Mouse (Mus musculus) CH12.LX (cell line): ENCODE data around the gene Tmem110. TPM values are rescaled to one million over a fixed set of nuclear protein-coding genes. Genes with fewer than 3 reads are reported as not detected.

Experiments used
- DNase-seq: peaks from one replicate; pipeline ENCODE4 v3.0.0-alpha.2; 2013; ENCODE audit errors: extremely low read depth
- H3K27ac ChIP-seq: 2 replicates; pipeline ENCODE4 v1.5.1; 2012; ENCODE audit warnings: low read depth, mild to moderate bottlenecking, control low read depth, moderate library complexity; ENCODE audit not compliant: insufficient read depth
- H3K27me3 ChIP-seq: replicated peaks from 2 replicates; pipeline ENCODE3; 2012; ENCODE audit warnings: inconsistent platforms
- H3K36me3 ChIP-seq, 2 experiments: replicated peaks in 1 of 2; 2 replicates each; pipeline versions ENCODE3 to v1.6.1; 2012; ENCODE audit warnings: inconsistent platforms in 1 of 2, low read length in 1 of 2, mild to moderate bottlenecking in 1 of 2, mixed read lengths in 1 of 2, moderate library complexity in 1 of 2; ENCODE audit not compliant: control insufficient read depth in 1 of 2, insufficient read depth in 1 of 2
- H3K4me1 ChIP-seq, 2 experiments: 2 replicates each; pipeline ENCODE4 v1.6.1; 2012; ENCODE audit warnings: inconsistent platforms in 1 of 2, moderate library complexity in 1 of 2; ENCODE audit not compliant: insufficient read depth in 2 of 2, control insufficient read depth in 1 of 2
- H3K4me2 ChIP-seq: 2 replicates; pipeline ENCODE4 v1.6.1; 2012; ENCODE audit warnings: low read depth, mild to moderate bottlenecking, control low read depth; ENCODE audit not compliant: poor library complexity, insufficient read depth, severe bottlenecking
- H3K4me3 ChIP-seq, 3 experiments: fragments of 150-350 bp in 1 of 3; sonication (generic) in 1 of 3; replicated peaks in 1 of 3; 2 replicates each; pipeline versions ENCODE3 to v1.5.1; 2011 to 2012; ENCODE audit warnings: low read depth in 2 of 3, low read length in 2 of 3, mild to moderate bottlenecking in 2 of 3, moderate library complexity in 2 of 3, control low read depth in 1 of 3, improper control_type of control experiment in 1 of 3, inconsistent platforms in 1 of 3, mixed read lengths in 1 of 3; ENCODE audit not compliant: poor library complexity in 1 of 3
- H3K79me2 ChIP-seq: replicated peaks from 2 replicates; pipeline ENCODE4 v1.6.1; 2012; ENCODE audit warnings: mild to moderate bottlenecking, moderate library complexity; ENCODE audit not compliant: control insufficient read depth, poor library complexity, insufficient read depth, severe bottlenecking; ENCODE audit errors: extremely low read depth
- H3K9ac ChIP-seq: 2 replicates; pipeline ENCODE4 v1.6.1; 2012; ENCODE audit warnings: low read depth, mild to moderate bottlenecking, control low read depth, moderate library complexity; ENCODE audit not compliant: insufficient read depth
- H3K9me3 ChIP-seq: replicated peaks from 2 replicates; pipeline ENCODE3; 2012; ENCODE audit warnings: low read length, inconsistent platforms, mixed read lengths
- BHLHE40 ChIP-seq: IDR thresholded peaks from 2 replicates; pipeline ENCODE4 v1.6.1; 2011; ENCODE audit warnings: mild to moderate bottlenecking, low read depth, low read length, improper control_type of control experiment
- CHD1 ChIP-seq: IDR thresholded peaks from 2 replicates; pipeline ENCODE4 v1.6.1; 2012; ENCODE audit warnings: low read depth, low read length, improper control_type of control experiment, inconsistent platforms
- CTCF ChIP-seq, 2 experiments: IDR thresholded peaks in 1 of 2; conservative IDR thresholded peaks in 1 of 2; 2 replicates each; pipeline ENCODE4 v1.5.1; 2011 to 2012; ENCODE audit warnings: low read depth in 2 of 2, low read length in 2 of 2, improper control_type of control experiment in 1 of 2, inconsistent platforms in 1 of 2, mild to moderate bottlenecking in 1 of 2, moderate library complexity in 1 of 2
- EP300 ChIP-seq: IDR thresholded peaks from 2 replicates; pipeline ENCODE4 v1.6.1; 2011; ENCODE audit warnings: low read length, improper control_type of control experiment
- ETS1 ChIP-seq: conservative IDR thresholded peaks from 2 replicates; pipeline ENCODE4 v1.6.1; 2012; ENCODE audit warnings: low read depth, mild to moderate bottlenecking, inconsistent platforms, low read length, improper control_type of control experiment, moderate library complexity
- HCFC1 ChIP-seq: IDR thresholded peaks from 2 replicates; pipeline ENCODE4 v1.6.1; 2012; ENCODE audit warnings: low read depth, mild to moderate bottlenecking, inconsistent platforms, low read length, improper control_type of control experiment
- MAX ChIP-seq: IDR thresholded peaks from 2 replicates; pipeline ENCODE4 v1.6.1; 2011; ENCODE audit warnings: low read length, improper control_type of control experiment
- MEF2A ChIP-seq: IDR thresholded peaks from 2 replicates; pipeline ENCODE4 v1.6.1; 2014; ENCODE audit warnings: low read depth, mild to moderate bottlenecking, inconsistent platforms, low read length, improper control_type of control experiment, borderline replicate concordance
- MXI1 ChIP-seq: IDR thresholded peaks from 2 replicates; pipeline ENCODE4 v1.6.1; 2011; ENCODE audit warnings: mild to moderate bottlenecking, low read depth, low read length, improper control_type of control experiment
- NELFE ChIP-seq: IDR thresholded peaks from 2 replicates; pipeline ENCODE4 v1.6.1; 2011; ENCODE audit warnings: low read depth, low read length, improper control_type of control experiment
- NRF1 ChIP-seq: IDR thresholded peaks from 2 replicates; pipeline ENCODE4 v1.6.1; 2014; ENCODE audit warnings: low read depth, mild to moderate bottlenecking, inconsistent platforms, low read length, improper control_type of control experiment, moderate library complexity
- POLR2A ChIP-seq: IDR thresholded peaks from 2 replicates; pipeline ENCODE4 v1.6.1; 2011; ENCODE audit warnings: low read depth, mild to moderate bottlenecking, improper control_type of control experiment, low read length
- SMC3 ChIP-seq: IDR thresholded peaks from 2 replicates; pipeline ENCODE4 v1.6.1; 2011; ENCODE audit warnings: low read depth, low read length, improper control_type of control experiment
- TCF12 ChIP-seq: IDR thresholded peaks from 2 replicates; pipeline ENCODE4 v1.6.1; 2014; ENCODE audit warnings: low read depth, mild to moderate bottlenecking, inconsistent platforms, low read length, improper control_type of control experiment
- UBTF ChIP-seq: IDR thresholded peaks from 2 replicates; pipeline ENCODE4 v1.6.1; 2012; ENCODE audit warnings: low read depth, mild to moderate bottlenecking, inconsistent platforms, low read length, improper control_type of control experiment, moderate library complexity
- USF2 ChIP-seq: conservative IDR thresholded peaks from 2 replicates; pipeline ENCODE4 v1.6.1; 2011; ENCODE audit warnings: low read depth, low read length, improper control_type of control experiment
- dilution Hi-C: fragments of 300-500 bp; cut with MboI; formaldehyde crosslinking; loops from 2 replicates; pipeline ENCODE4 v1.14.3; 2020; ENCODE audit warnings: low sequenced_read_pairs; ENCODE audit not compliant: extremely low pct_unique_long_range_greater_than_20kb, extremely low pct_ligation_motif_present
- in situ Hi-C: fragments of 300-500 bp; cut with MboI; formaldehyde crosslinking; loops from 3 replicates; pipeline ENCODE4 v1.14.3; 2019; ENCODE audit warnings: low sequenced_read_pairs, low pct_ligation_motif_present, low pct_unique_long_range_greater_than_20kb, mixed read lengths
- polyA plus RNA-seq: library from polyadenylated mRNA; unstranded; fragments of >175 nt; gene quantifications from 2 replicates; pipeline ENCODE4 v1.2.1, GENCODE M21; 2012; ENCODE audit warnings: low read depth; ENCODE audit not compliant: insufficient read length
- total RNA-seq, 2 experiments: library from RNA; depleted of rRNA; stranded (reverse); fragments of 300-350 nt in 1 of 2; fragments of >200 nt in 1 of 2; gene quantifications; 2 replicates each; pipeline ENCODE4 v1.2.3; 2012 to 2014

The Tmem110 gene
- total and polyA plus RNA-seq, 3 experiments: 10.3 to 26.2 (median 19.4) TPM

GRCm38 (mm10) chr14:30923375-30924105, 98.2 kb downstream of the Tmem110 start, which contains the start of gene Itih3:
Gene Itih3 (minus strand): TSS chr14:30923760.
- peaks cover 3% of the 10 kb centered on the region for H3K9me3 ChIP-seq
- dilution Hi-C loops (no loop called here), in situ Hi-C loops (no loop called here)
- H3K9ac ChIP-seq: no peak within 1 kb of the TSS
- H3K79me2 ChIP-seq: no peaks in the 10 kb centered on the region
- no peak within 1 kb of the TSS for H3K4me3 ChIP-seq
- no peak within 1 kb of the TSS for H3K4me2 ChIP-seq
- no peaks in the 10 kb centered on the region for H3K36me3 ChIP-seq
- DNase-seq: no peak
- peaks cover 20% of the 10 kb centered on the region for H3K27me3 ChIP-seq
- TF ChIP-seq UBTF: no peak
- no peak for TF ChIP-seq SMC3
- TF ChIP-seq MEF2A: no peak
- no peak for TF ChIP-seq CTCF (conservative IDR thresholded peaks at IDR 0.05 in 1 of 2, IDR thresholded peaks at IDR 0.05 in 1 of 2; ENCODE audit: low read depth in 2 of 2, low read length in 2 of 2)
- TF ChIP-seq POLR2A: no peak
- TF ChIP-seq EP300: no peak
- TF ChIP-seq MAX: no peak
- TF ChIP-seq USF2: no peak
- no peak for TF ChIP-seq ETS1
- TF ChIP-seq TCF12: no peak
- TF ChIP-seq BHLHE40: no peak
- TF ChIP-seq MXI1: no peak
- TF ChIP-seq NELFE: no peak
- TF ChIP-seq NRF1: no peak
- H3K4me1 ChIP-seq: peaks cover 2 to 11% of the 10 kb centered on the region in 2 experiments; a peak in 3 of 4 replicates
- H3K27ac ChIP-seq: no peak within 1 kb of the TSS

GRCm38 (mm10) chr14:30925492-30925891, 100.1 kb downstream of the Tmem110 start:
- no peak overlapping the region for H3K9ac ChIP-seq
- H3K4me1 ChIP-seq: peaks cover 2 to 5% of the 10 kb centered on the region in 2 experiments; a peak in 2 of 4 replicates
- H3K27ac ChIP-seq: no peak overlapping the region
- in situ Hi-C loops: no loop called here
- TF ChIP-seq NELFE (no peak), HCFC1 (no peak), MEF2A (no peak), CHD1 (no peak)
- TF ChIP-seq, all 38 proteins: peak for 0
- no peak for DNase-seq
- no peaks in the 10 kb centered on the region for H3K36me3 ChIP-seq
- no peak overlapping the region for H3K4me3 ChIP-seq
- H3K9me3 ChIP-seq: peaks cover 3% of the 10 kb centered on the region
- dilution Hi-C loops: no loop called here
- H3K79me2 ChIP-seq: no peaks in the 10 kb centered on the region
- peaks cover 11% of the 10 kb centered on the region for H3K27me3 ChIP-seq
- no peak overlapping the region for H3K4me2 ChIP-seq

Other genes starting within 250 kb of the Tmem110 start
- 109 and 110 TPM in 2 replicates for gene Prkcd, start 199.4 kb upstream of the Tmem110 start, total RNA-seq (2012; rRNA removed)
- 119 and 122 TPM in 2 replicates for gene Prkcd, start 199.4 kb upstream of the Tmem110 start, total RNA-seq (2014; rRNA removed)
- gene Prkcd, start 199.4 kb upstream of the Tmem110 start, polyA plus RNA-seq: 186 and 189 TPM in 2 replicates
- gene Rft1, start 171.2 kb upstream of the Tmem110 start, total RNA-seq (2012; rRNA removed): 12.0 and 13.5 TPM in 2 replicates
- 25.8 and 26.0 TPM in 2 replicates for gene Rft1, start 171.2 kb upstream of the Tmem110 start, total RNA-seq (2014; rRNA removed)
- gene Rft1, start 171.2 kb upstream of the Tmem110 start, polyA plus RNA-seq: 15.3 and 17.7 TPM in 2 replicates
- gene Sfmbt1, start 110.7 kb upstream of the Tmem110 start, total RNA-seq (2012; rRNA removed): 5.1 and 5.8 TPM in 2 replicates
- 2.0 and 2.4 TPM in 2 replicates for gene Sfmbt1, start 110.7 kb upstream of the Tmem110 start, total RNA-seq (2014; rRNA removed)
- 5.6 and 6.0 TPM in 2 replicates for gene Sfmbt1, start 110.7 kb upstream of the Tmem110 start, polyA plus RNA-seq
- 0.29 and 0.30 TPM in 2 replicates for gene Mustn1, start 53.6 kb downstream of the Tmem110 start, total RNA-seq (2012; rRNA removed)
- 0.19 TPM in 1 of 2 replicates, not detected in the other for gene Mustn1, start 53.6 kb downstream of the Tmem110 start, total RNA-seq (2014; rRNA removed)
- gene Mustn1, start 53.6 kb downstream of the Tmem110 start, polyA plus RNA-seq: 0.33 and 0.44 TPM in 2 replicates
- gene Itih4, start 60.9 kb downstream of the Tmem110 start, total RNA-seq (2012; rRNA removed): not detected in 2 replicates
- gene Itih4, start 60.9 kb downstream of the Tmem110 start, total RNA-seq (2014; rRNA removed): not detected in 2 replicates
- not detected in 2 replicates for gene Itih4, start 60.9 kb downstream of the Tmem110 start, polyA plus RNA-seq
- gene Itih3, start 98.2 kb downstream of the Tmem110 start, total RNA-seq (2012; rRNA removed): not detected in 2 replicates
- gene Itih3, start 98.2 kb downstream of the Tmem110 start, total RNA-seq (2014; rRNA removed): not detected in 2 replicates
- not detected in 2 replicates for gene Itih3, start 98.2 kb downstream of the Tmem110 start, polyA plus RNA-seq
- gene Itih1, start 117.7 kb downstream of the Tmem110 start, total RNA-seq (2012; rRNA removed): 0.04 TPM in 1 of 2 replicates, not detected in the other
- not detected in 2 replicates for gene Itih1, start 117.7 kb downstream of the Tmem110 start, total RNA-seq (2014; rRNA removed)
- gene Itih1, start 117.7 kb downstream of the Tmem110 start, polyA plus RNA-seq: not detected in 2 replicates
- gene Nek4, start 125.8 kb downstream of the Tmem110 start, total RNA-seq (2012; rRNA removed): 15.5 and 17.4 TPM in 2 replicates
- 17.1 and 17.5 TPM in 2 replicates for gene Nek4, start 125.8 kb downstream of the Tmem110 start, total RNA-seq (2014; rRNA removed)
- gene Nek4, start 125.8 kb downstream of the Tmem110 start, polyA plus RNA-seq: 17.6 and 18.3 TPM in 2 replicates
- gene Glt8d1, start 175.8 kb downstream of the Tmem110 start, total RNA-seq (2012; rRNA removed): 12.6 and 13.8 TPM in 2 replicates
- 22.5 and 24.9 TPM in 2 replicates for gene Glt8d1, start 175.8 kb downstream of the Tmem110 start, total RNA-seq (2014; rRNA removed)
- 11.1 and 11.7 TPM in 2 replicates for gene Glt8d1, start 175.8 kb downstream of the Tmem110 start, polyA plus RNA-seq
- 150 and 179 TPM in 2 replicates for gene Spcs1, start 176.1 kb downstream of the Tmem110 start, total RNA-seq (2012; rRNA removed)
- 344 and 351 TPM in 2 replicates for gene Spcs1, start 176.1 kb downstream of the Tmem110 start, total RNA-seq (2014; rRNA removed)
- 176 and 181 TPM in 2 replicates for gene Spcs1, start 176.1 kb downstream of the Tmem110 start, polyA plus RNA-seq
- 20.4 and 25.6 TPM in 2 replicates for gene Pbrm1, start 193.5 kb downstream of the Tmem110 start, total RNA-seq (2012; rRNA removed)
- gene Pbrm1, start 193.5 kb downstream of the Tmem110 start, total RNA-seq (2014; rRNA removed): 22.6 and 24.6 TPM in 2 replicates
- 22.5 and 28.8 TPM in 2 replicates for gene Pbrm1, start 193.5 kb downstream of the Tmem110 start, polyA plus RNA-seq
- 136 and 207 TPM in 2 replicates for gene Gnl3, start 193.6 kb downstream of the Tmem110 start, total RNA-seq (2012; rRNA removed)
- gene Gnl3, start 193.6 kb downstream of the Tmem110 start, total RNA-seq (2014; rRNA removed): 321 and 385 TPM in 2 replicates
- 364 and 365 TPM in 2 replicates for gene Gnl3, start 193.6 kb downstream of the Tmem110 start, polyA plus RNA-seq